Mouse (Mus musculus): ENCODE results near the gene Clec12b. TPM values are rescaled to one million over a fixed set of nuclear protein-coding genes. Genes with fewer than 3 reads are reported as not detected.

Clec12b gene
- total RNA-seq (2012; rRNA removed) = not detected in 2 replicates
- total RNA-seq (2014; rRNA removed) = not detected in 2 replicates
- polyA plus RNA-seq (2012; ENCODE audit: insufficient read length, low read depth) = not detected in 2 replicates

- in situ Hi-C loops (cut with MboI; ENCODE audit: low pct_ligation_motif_present, low pct_unique_long_range_greater_than_20kb, low sequenced_read_pairs) = loop anchor here (10.0 kb wide), 1 partner anchor 129 kb away; the partner anchor contains the start of gene Tmem52b
- TF ChIP-seq ZC3H11A (IDR thresholded peaks at IDR 0.05; ENCODE audit: low read depth, low read length) = no peak
- no peak for TF ChIP-seq GABPA (IDR thresholded peaks at IDR 0.05; ENCODE audit: insufficient replicate concordance, low read depth, low read length)
- TF ChIP-seq CTCF (conservative IDR thresholded peaks at IDR 0.05 in 1 of 2, IDR thresholded peaks at IDR 0.05 in 1 of 2; ENCODE audit: low read depth in 2 of 2, low read length in 2 of 2) = no peak
- no peak for TF ChIP-seq SMC3 (IDR thresholded peaks at IDR 0.05; ENCODE audit: low read depth, low read length)
- no peak for TF ChIP-seq ZKSCAN1 (IDR thresholded peaks at IDR 0.05; ENCODE audit: borderline replicate concordance, low read depth, low read length)
- TF ChIP-seq MAFK (IDR thresholded peaks at IDR 0.05; ENCODE audit: insufficient replicate concordance, low read length) = no peak
- H3K4me3 ChIP-seq (replicated peaks in 1 of 3; ENCODE audit: low read depth in 2 of 3, low read length in 2 of 3, poor library complexity in 1 of 3) = no peak within 1 kb of the TSS
- H3K27ac ChIP-seq (ENCODE audit: insufficient read depth, low read depth) = no peak within 1 kb of the TSS
- H3K27me3 ChIP-seq (replicated peaks) = no peaks in the 10 kb centered on the region
- no peaks in the 10 kb centered on the region for H3K9me3 ChIP-seq (replicated peaks; ENCODE audit: low read length)
- peak within 1 kb of the TSS; percentile 4; the same call in 1 of the 2 replicates for H3K4me2 ChIP-seq (ENCODE audit: insufficient read depth, low read depth, poor library complexity, severe bottlenecking)
- H3K9ac ChIP-seq (ENCODE audit: insufficient read depth, low read depth) = no peak within 1 kb of the TSS
- dilution Hi-C loops (cut with MboI; ENCODE audit: extremely low pct_ligation_motif_present, extremely low pct_unique_long_range_greater_than_20kb, low sequenced_read_pairs) = no loop called here
- H3K79me2 ChIP-seq (replicated peaks; ENCODE audit: control insufficient read depth, extremely low read depth, insufficient read depth, poor library complexity, severe bottlenecking) = no peaks in the 10 kb centered on the region
- no peak for DNase-seq (ENCODE audit: extremely low read depth)
- H3K36me3 ChIP-seq (replicated peaks in 1 of 2; ENCODE audit: control insufficient read depth in 1 of 2, insufficient read depth in 1 of 2, low read length in 1 of 2) = no peaks in the 10 kb centered on the region
- no peaks in the 10 kb centered on the region for H3K4me1 ChIP-seq (ENCODE audit: control insufficient read depth in 1 of 2, insufficient read depth in 2 of 2)
Measured at GRCm38 (mm10) chr6:129385774-129386173, at the start of gene Clec12b. TSS of gene Clec12b (minus strand) at chr6:129385874.

GRCm38 (mm10) chr6:129434239-129434638 is 48.6 kb upstream of the Clec12b start:
- in situ Hi-C loops (cut with MboI; ENCODE audit: low pct_ligation_motif_present, low pct_unique_long_range_greater_than_20kb, low sequenced_read_pairs) (no loop called here), dilution Hi-C loops (cut with MboI; ENCODE audit: extremely low pct_ligation_motif_present, extremely low pct_unique_long_range_greater_than_20kb, low sequenced_read_pairs) (no loop called here)
- Histone ChIP-seq H3K36me3 (replicated peaks in 1 of 2; ENCODE audit: control insufficient read depth in 1 of 2, insufficient read depth in 1 of 2, low read length in 1 of 2) (no peaks in the 10 kb centered on the region), H3K4me2 (ENCODE audit: insufficient read depth, low read depth, poor library complexity, severe bottlenecking) (0 out of 2 replicates have a peak overlapping the region, but pooled peaks have one; percentile 29), H3K9ac (ENCODE audit: insufficient read depth, low read depth) (peak overlapping the region; percentile 8; the same call in 1 of the 2 replicates), H3K27me3 (replicated peaks) (no peaks in the 10 kb centered on the region), H3K4me1 (ENCODE audit: control insufficient read depth in 1 of 2, insufficient read depth in 2 of 2) (peaks cover 0 to 13% of the 10 kb centered on the region in 2 experiments; a peak in 2 of 4 replicates), H3K79me2 (replicated peaks; ENCODE audit: control insufficient read depth, extremely low read depth, insufficient read depth, poor library complexity, severe bottlenecking) (no peaks in the 10 kb centered on the region), H3K9me3 (replicated peaks; ENCODE audit: low read length) (no peaks in the 10 kb centered on the region), H3K27ac (ENCODE audit: insufficient read depth, low read depth) (no peak overlapping the region; the same call in 1 of the 2 replicates), H3K4me3 (replicated peaks in 1 of 3; ENCODE audit: low read depth in 2 of 3, low read length in 2 of 3, poor library complexity in 1 of 3) (no peak overlapping the region)
- peak; percentile 84 for DNase-seq (ENCODE audit: extremely low read depth)
- TF ChIP-seq ZMIZ1 (IDR thresholded peaks at IDR 0.05; ENCODE audit: low read depth, low read length) (no peak), NRF1 (IDR thresholded peaks at IDR 0.05; ENCODE audit: low read depth, low read length) (no peak), EP300 (IDR thresholded peaks at IDR 0.05; ENCODE audit: low read length) (peak; percentile 80), UBTF (IDR thresholded peaks at IDR 0.05; ENCODE audit: low read depth, low read length) (no peak), MEF2A (IDR thresholded peaks at IDR 0.05; ENCODE audit: borderline replicate concordance, low read depth, low read length) (peak; percentile 67; the same call in 1 of the 2 replicates), KAT2A (IDR thresholded peaks at IDR 0.05; ENCODE audit: insufficient replicate concordance, low read length) (no peak), CHD1 (IDR thresholded peaks at IDR 0.05; ENCODE audit: low read depth, low read length) (no peak), RCOR1 (conservative IDR thresholded peaks at IDR 0.05; ENCODE audit: low read depth, low read length) (0 out of 2 replicates have a peak, but pooled peaks have one; percentile 23), JUND (conservative IDR thresholded peaks at IDR 0.05; ENCODE audit: low read depth, low read length) (0 out of 2 replicates have a peak, but pooled peaks have one; percentile 5), MAZ (IDR thresholded peaks at IDR 0.05; ENCODE audit: low read depth, low read length) (no peak), SMC3 (IDR thresholded peaks at IDR 0.05; ENCODE audit: low read depth, low read length) (no peak), IRF4 (IDR thresholded peaks at IDR 0.05; ENCODE audit: low read depth, low read length) (peak; percentile 70; the same call in 1 of the 2 replicates), POLR2A (IDR thresholded peaks at IDR 0.05; ENCODE audit: low read depth, low read length) (no peak), BHLHE40 (IDR thresholded peaks at IDR 0.05; ENCODE audit: low read depth, low read length) (peak; percentile 53; the same call in 1 of the 2 replicates), TBP (conservative IDR thresholded peaks at IDR 0.05; ENCODE audit: low read depth, low read length) (no peak), ZKSCAN1 (IDR thresholded peaks at IDR 0.05; ENCODE audit: borderline replicate concordance, low read depth, low read length) (no peak), USF1 (IDR thresholded peaks at IDR 0.05; ENCODE audit: low read depth, low read length) (no peak), CHD2 (IDR thresholded peaks at IDR 0.05; ENCODE audit: low read length) (no peak), ETS1 (conservative IDR thresholded peaks at IDR 0.05; ENCODE audit: low read depth, low read length) (peak; percentile 73), ZC3H11A (IDR thresholded peaks at IDR 0.05; ENCODE audit: low read depth, low read length) (no peak), MAX (IDR thresholded peaks at IDR 0.05; ENCODE audit: low read length) (no peak), PAX5 (IDR thresholded peaks at IDR 0.05; ENCODE audit: low read length) (no peak), HCFC1 (IDR thresholded peaks at IDR 0.05; ENCODE audit: low read depth, low read length) (no peak), MXI1 (IDR thresholded peaks at IDR 0.05; ENCODE audit: low read depth, low read length) (no peak), RAD21 (IDR thresholded peaks at IDR 0.05; ENCODE audit: low read depth, low read length) (no peak), E2F4 (IDR thresholded peaks at IDR 0.05; ENCODE audit: insufficient replicate concordance, low read depth, low read length) (no peak), JUN (IDR thresholded peaks at IDR 0.05; ENCODE audit: insufficient read depth, low read depth, low read length) (no peak), SIN3A (IDR thresholded peaks at IDR 0.05; ENCODE audit: low read length) (no peak), TCF12 (IDR thresholded peaks at IDR 0.05; ENCODE audit: low read depth, low read length) (0 out of 2 replicates have a peak, but pooled peaks have one; percentile 34)
